Mouse (Mus musculus) small intestine, adult 2 months (tissue): Measurements from ENCODE around the gene Zeb2.

Experiments
- CTCF ChIP-seq: fragments of 200-500 bp; IDR thresholded peaks from 2 replicates; pipeline ENCODE4 v1.5.1; 2012; ENCODE audit warnings: low read depth, mild to moderate bottlenecking, control low read depth, inconsistent platforms, low read length, moderate library complexity, mixed read lengths; ENCODE audit not compliant: insufficient replicate concordance, insufficient read length; ENCODE audit errors: extremely low read depth
- POLR2A ChIP-seq: fragments of 200-500 bp; IDR thresholded peaks from 2 replicates; pipeline ENCODE4 v1.6.1; 2012; ENCODE audit warnings: low read depth, mild to moderate bottlenecking, control low read depth, inconsistent platforms, low read length, moderate library complexity

GRCm38 (mm10) chr2:45058183-45058582, 59.0 kb downstream of the Zeb2 start:
- TF ChIP-seq CTCF (no peak), POLR2A (no peak)
